Mouse (Mus musculus) 3T3-L1 (cell line): Measurements from ENCODE around the gene Pcp4l1.
"Not testable (repeated sequence)": the region's sequence is repeated elsewhere in the genome, so short reads cannot be mapped to it uniquely, and the experiment has no call there.

Experiments used
- DNase-seq: peaks from one replicate; pipeline ENCODE4 v3.0.0-alpha.2; 2015; ENCODE audit warnings: low read depth, low spot score

Pcp4l1 gene

DNA sequence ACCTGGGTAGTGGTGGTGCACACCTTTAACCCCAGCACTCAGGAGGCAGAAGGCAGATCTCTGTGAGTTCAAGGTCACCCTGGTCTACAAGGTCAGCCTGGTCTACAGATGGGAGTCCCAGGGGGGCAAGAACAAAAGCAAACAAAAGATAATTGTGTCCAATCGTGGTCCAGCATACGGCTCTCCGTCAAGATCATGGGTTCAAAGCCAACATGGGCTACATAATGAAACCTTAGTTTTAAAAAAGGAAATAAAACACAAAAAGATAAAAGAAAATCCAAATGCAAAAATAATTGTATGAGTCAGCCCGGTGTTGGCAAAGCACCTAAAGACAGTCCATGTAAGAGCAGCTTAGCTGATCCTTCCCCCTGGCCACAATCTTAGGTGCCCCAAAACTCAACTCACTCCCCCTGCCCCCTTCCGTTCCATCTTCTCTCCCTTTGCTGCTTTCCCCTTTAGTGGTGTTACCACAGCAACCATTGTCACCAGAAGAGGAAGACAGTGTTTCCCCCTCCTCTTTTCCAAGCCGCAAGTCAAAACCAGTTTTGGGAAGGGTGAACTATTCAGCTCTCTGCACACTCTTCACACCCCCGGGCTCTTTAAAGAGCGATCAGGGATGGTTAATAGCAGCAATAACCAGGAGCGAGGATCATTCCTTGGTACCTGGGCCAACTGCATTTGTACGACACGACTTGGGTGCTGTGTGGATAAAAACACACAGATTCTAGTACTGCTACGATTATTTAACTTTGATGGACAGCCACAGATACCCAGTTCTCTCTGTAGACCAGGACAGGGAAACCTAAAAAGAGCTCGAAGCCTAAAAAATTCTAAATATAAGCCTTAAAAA, 8.0 kb downstream of the Pcp4l1 start:
- no peak for DNase-seq

DNA sequence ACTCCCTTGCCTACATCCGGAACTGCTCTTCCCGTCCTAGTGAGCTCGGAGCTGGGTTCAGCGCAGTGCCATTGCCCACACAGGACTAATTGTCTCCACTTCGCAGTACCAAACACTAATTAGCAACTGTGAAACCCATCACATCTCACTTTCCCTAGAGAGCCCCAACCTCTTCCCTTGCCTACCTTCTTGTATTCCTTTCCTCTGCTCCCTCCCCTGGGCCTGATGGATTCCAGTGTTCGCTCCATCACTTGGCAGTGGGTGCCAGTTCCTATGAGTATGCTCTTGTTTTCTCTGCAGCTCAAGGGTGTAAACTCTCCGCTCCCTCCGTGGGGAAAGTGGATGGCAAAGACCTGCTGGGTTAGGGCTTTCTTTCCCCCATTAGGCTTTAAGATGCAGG, 10.4 kb downstream of the Pcp4l1 start:
- no peak for DNase-seq

DNA sequence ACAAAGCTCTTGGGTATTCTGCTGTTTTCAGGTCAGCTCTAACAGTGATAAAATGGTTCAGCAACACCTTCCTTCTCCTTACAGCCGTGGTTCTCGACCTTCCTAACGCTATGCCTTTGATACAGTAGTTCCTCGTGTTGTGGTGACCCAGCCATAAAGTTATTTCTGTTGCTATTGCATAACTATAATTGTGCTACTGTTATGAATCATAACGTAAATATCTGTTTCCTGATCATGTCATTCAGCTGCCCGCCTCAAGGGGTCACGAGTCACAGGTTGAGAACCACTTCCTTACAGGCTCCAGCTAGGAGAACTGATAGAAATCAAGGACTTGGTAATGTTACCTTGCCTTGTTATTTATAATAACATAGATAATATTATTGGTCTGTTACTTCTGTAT, 11.8 kb downstream of the Pcp4l1 start:
- peak; percentile 86 for DNase-seq

DNA sequence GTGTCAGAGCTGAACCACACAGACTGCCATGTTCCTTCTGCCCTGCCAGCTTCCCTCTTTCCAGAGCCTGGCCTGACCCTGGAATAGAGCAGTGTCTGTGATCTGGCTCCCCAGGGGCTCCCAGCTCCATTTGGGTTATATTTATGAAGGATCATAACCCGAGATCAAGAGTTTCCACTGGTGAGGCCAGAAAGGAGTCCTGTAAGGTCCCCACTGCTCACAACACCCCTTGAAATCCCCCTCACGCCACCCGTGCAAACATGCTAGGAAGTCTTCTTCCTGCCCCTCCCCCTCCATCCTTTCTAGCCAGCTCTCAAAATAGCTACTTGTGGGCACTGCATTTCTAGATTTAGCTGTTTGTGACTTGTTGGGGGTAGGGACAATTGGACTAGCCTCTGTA, 12.4 kb downstream of the Pcp4l1 start:
- no peak for DNase-seq

DNA sequence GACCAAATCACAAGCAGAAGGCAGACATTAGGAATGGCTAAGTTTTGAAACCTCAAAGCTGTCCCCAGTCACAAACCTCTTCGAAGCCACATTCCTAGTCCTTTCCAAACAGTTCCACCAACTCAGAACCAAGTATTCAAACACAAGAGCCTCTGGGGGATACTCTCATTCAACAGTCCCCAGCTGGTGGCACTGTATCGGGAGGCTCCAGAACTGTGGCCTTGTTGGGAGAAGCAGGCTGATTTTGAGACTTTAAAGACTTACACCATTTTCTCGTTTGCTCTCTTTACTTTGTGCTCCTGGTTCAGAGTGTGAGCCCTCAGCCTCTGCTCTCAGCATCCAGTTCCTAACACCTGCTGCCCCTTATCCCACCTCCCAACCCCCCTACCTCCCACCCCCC, 13.0 kb downstream of the Pcp4l1 start:
- DNase-seq, result no peak

DNA sequence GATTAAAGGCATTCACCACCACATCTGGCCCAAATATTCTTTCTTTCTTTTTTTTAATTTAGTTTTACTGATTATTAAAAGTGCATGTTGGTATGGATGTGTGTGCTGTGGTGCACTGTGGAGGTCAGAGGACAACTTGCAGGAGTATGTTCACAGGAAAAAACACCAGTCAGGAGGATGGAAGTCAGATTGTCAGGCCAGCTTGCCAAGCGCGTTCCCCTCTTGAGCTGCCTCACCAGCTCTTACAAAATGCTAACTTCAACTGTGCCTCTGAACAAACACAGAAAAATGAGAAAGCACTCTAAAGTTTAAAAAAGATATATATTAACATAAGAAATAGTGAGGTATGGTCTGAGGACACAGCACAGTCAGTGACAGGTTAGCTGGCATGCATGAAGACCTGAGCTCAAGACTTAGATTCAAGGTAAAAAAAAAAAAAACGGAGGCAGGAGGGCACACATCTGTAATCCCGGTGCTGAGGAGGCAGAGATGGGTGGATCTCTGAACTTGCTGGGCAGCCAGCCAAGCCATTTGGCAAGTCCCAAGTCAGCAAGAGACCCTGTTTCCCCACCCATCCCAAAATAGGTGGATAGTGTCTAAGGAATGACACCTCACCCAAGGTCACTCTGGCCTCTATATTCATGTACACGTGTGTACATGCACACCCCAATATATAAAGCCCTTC, 16.4 kb downstream of the Pcp4l1 start:
- no peak for DNase-seq

DNA sequence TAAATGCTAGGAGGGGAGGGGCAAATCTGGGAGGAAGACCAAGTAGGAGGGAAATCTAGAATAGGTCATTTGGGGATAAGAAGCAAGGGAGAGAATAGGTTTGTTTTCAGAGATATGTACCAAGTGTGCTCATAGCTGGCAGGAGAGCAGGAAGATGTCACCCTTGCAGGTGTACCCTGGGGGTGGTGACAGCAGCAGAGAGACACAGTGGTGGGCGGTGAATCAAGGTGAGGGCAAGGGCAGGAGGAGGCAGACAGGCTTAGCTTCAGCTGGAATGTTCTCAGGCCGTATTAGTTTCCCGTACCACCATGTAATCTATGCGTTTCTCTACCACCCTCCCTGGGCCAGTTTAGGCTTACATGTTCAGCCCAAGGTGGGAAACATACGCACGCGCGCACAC, 23.3 kb downstream of the Pcp4l1 start:
- no peak for DNase-seq

DNA sequence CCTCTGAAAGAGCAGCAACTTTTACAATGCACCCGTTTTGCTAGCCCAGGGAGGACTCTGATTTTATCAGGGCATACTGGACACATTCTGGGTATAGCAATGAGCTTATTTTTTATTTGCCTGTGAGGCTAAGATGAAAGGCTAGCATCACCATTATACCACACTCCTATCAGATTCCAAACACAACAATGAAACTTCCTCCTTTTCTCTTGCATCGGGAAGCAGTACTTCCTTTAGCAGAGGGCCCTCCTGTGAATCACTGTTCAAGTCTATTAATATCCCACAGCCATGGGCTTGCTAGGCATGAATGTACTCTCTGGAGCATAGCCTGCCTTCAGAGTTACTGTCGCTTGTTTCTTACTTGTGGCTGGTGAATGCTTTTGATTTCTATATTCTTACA, 24.9 kb downstream of the Pcp4l1 start:
- no peak for DNase-seq

DNA sequence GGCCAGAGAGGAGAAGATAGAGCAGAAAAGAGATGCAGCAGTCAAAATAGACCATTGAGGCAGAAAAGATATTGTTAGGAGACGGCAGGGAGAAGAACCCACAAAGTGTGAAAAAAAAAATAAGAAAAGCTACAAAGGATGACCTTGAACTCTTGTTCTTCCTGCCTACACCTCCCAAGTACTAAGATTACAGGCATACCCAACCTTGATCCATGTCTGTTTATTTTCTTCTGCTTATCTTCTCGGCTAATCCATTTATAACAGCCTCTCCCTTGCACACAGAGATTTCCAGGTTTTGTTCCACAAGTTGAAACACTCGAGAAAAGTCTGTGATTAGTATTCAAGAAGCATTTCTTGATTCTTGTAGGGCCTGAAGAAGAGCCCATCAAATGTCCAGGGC, 26.2 kb downstream of the Pcp4l1 start:
- DNase-seq, result no peak

DNA sequence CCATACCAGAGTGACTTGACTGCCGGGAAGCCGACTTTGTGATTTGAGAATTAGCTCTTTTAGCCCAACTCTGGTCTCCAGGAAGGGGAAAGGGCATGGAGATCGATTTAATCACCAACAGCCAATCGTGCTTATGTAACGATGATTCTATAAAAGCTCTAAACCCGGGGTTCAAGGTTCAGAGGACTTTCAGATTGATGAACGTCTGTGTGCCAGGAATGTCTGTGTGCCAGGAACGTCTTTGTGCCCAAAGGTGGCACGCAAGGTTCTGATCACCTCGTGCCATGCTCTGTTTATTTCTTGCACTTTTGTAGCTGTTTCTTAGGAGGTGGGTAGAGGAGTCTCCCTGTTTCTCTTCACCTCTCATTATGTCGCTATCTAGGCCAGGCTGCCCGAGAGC, 27.2 kb downstream of the Pcp4l1 start:
- no peak for DNase-seq

DNA sequence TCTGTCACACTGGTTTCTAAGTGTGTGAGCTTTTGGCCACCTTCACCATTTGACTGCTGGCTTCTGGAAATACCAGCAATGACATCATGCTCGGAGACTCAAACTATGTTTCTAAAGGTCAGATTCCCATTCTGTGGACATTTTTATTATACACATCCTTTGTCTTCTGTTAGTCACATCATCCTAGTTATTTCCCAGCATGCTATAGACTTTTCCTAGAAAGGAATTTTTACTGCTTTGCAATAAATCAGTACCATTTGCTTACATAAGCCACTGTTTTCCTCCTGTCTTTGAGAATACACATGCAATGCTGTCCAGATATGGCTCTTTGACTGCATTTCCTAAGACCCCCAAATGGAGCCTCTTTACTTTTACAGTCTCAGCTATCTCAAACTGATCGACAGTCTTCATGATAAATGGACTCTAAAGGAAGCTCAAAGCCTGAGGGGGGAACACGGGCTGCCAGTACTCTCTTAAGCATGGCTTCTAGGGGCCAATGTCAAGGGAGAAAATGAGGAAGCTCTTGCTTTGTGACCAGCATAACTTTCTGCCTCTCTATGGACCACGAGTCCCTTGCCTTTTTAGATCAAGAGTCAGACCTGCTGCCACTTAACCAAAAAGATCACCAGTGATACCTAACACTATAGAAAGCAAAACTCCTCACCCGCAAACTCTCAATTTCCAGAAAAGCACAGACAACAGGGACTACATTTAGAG, 30.3 kb downstream of the Pcp4l1 start:
- no peak for DNase-seq

DNA sequence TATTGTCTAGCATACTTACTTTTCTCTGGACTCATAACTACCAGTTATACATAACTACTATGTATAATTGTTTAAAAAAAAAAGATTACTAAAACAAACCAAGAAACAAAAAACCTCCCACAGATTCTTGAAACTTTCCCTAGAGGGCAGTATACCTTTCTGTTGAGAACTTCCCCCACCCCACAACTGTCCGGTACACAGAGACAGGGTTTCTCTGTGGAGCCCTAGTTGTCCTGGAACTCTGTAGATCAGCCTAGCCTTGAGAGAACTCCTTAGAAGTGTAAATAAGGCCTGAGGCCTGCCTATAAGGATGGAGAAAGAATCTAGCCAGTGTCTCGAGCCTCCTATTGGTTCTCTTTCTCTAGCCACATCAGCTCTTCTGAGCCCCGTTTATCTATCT, 31.8 kb downstream of the Pcp4l1 start:
- DNase-seq, result peak; percentile 22

DNA sequence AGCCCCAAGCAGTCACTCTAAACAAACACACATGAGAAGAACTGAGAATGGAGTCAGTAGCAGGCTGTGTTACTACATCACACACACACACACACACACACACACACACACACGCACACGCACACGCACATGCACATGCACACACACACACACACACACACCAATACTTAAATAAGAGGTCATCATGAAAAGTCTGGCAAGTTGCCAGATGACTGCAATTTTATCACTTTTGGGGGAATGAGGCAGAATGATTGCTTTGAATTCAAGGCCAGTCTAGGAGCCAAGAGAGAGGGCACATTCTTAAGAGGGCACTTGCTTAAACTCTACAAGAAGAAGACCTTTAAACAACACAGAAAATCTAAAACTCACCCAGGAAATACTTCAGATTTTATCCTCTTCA, 33.5 kb downstream of the Pcp4l1 start:
- DNase-seq, result no peak

DNA sequence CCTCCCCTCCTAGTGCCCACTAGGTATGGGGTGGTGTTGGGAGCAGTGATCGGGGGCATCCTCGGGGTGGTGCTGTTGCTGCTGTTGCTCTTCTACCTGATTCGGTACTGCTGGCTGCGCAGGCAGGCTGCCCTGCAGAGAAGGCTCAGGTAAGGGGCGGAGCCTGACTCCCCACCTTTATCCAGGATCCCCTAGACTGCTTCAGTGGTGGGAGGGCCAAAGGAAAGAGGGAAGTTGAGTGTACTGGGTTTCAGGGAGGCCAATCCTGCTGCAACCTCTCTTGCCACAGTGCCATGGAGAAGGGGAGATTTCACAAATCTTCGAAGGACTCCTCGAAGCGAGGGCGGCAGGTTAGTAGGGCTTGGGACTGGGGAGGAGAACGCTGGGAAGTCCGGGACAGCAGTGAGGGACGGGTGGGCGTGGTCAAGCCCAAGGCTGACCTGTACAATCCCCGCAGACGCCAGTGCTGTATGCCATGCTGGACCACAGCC, 36.5 kb downstream of the Pcp4l1 start:
- no peak for DNase-seq

DNA sequence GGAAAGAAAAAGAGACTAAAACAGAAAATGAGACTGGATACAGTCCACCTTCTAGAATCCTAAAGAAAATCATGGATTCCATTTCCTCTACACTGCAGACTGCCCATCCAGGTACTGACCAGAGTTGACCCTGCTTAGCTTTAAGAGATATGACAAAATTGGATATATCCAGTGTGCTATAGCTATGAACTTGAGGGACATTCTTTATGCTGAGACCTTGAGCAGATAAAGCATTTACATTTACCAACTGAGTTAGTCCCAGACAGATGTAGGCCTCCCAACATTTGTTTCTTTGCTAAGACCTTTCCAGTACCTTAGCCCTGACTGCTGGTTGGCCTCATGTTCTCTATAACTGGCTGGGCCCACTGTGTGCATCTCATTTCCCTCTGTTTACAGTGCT, 38.1 kb downstream of the Pcp4l1 start:
- DNase-seq, result no peak

DNA sequence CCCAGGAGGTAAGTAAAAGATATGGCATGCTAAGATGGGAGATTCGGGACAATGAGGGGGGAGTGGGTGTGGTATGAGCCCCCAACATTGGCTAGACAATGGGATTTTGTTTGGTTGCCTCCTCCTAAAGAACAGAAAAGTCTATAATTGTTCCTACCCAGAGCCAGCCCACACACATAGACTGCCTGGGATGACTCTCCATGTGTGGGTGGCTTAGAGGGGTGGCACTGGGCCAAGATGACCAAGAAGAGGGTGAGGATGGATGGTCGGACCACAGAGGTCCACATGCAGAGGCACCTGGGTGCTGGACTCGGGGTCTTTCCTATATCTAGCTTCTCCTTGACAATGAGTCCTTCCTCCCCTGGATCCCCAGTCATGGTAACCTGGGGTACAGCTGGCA, 39.4 kb downstream of the Pcp4l1 start:
- peak; percentile 20 for DNase-seq

DNA sequence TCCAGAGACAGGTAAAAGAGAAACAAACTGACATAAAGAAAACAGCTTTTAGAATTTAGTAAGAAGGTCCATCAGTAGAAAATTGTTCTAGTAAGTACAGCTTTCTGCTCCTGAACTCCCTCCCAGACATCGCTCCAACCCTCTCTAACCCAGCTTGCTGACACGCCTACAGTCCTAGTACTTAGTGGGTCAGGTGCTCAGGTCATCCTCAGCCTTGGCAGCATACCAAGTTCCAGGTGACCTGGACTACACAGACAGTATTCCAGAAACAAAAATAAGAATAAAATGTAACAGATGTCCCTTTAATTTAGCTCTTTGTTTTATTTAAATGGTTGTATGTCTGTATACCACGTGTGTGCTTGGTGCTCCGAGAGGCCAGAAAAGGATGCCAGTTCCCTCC, 44.1 kb downstream of the Pcp4l1 start:
- no peak for DNase-seq

DNA sequence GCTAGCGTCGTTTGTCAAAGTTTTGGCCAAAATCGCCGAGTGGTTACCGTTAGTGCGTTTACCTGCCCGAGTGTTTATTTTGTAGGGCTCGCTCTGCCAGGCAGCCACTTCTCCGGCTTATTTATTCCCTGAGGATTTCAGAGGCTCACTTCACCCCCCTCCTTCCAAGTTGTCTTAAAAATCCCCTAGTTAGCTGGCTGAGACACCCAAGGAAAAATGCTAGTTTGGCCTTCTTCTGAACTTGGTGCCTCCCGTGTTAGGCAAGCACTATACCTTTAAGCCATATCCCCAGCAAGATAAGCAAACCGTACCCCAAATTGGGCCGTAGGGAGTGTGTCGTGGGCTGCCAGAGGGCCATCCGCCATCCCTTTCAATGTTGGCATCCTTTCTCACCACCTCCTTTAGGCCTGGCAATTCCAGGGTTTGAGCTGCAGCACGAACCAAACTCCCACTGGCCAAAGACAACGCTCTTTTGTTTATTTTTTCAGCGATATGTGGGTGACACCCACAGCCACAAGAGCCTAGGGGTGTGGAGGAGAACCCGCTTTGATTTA, 45.2 kb downstream of the Pcp4l1 start:
- peak; percentile 52 for DNase-seq

DNA sequence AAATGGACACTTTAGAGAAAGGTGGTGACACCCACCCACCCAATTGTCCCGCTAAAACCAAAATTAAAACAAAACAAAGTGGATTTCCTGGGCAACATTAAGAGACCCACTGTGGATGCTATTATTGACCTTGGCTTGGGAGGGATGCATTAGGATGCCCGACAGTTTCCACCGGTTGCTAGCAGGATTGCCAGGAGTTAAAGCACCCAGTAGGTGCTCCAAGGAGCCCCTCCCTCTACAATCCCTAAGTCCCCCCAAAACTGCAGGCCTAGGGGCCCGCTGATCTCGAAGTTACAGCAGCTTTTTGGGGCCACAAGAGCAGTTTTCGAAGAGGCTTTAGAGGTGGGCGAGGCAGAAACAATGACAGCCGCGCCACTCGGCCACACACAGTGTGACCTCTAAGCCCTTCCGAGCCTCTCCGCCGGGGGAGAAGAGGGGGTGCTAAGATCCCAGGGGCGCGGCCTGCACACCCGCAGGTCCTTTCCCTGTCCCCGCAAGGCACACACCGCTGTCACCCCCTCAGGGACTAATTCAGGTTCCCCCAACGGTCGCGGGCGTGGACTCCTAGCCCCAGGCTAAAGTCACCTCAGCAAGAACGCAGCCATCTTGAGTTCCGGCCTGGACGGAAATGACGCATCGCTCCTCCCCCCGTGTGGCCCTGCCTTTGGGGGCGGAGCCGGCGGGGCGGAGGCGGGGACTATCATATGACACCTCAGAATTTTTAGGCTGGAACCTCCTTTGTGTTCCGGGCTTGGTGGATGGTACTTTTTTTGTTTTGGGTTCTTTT, 45.9 kb downstream of the Pcp4l1 start, which contains the start of the genes Sdhc and Mpz:
Gene Sdhc (minus strand): TSS at position 630 of the 787 bp plus-strand sequence.
Gene Mpz (plus strand): TSS at position 738 of the 787 bp plus-strand sequence.
- DNase-seq, result peak; percentile 95

DNA sequence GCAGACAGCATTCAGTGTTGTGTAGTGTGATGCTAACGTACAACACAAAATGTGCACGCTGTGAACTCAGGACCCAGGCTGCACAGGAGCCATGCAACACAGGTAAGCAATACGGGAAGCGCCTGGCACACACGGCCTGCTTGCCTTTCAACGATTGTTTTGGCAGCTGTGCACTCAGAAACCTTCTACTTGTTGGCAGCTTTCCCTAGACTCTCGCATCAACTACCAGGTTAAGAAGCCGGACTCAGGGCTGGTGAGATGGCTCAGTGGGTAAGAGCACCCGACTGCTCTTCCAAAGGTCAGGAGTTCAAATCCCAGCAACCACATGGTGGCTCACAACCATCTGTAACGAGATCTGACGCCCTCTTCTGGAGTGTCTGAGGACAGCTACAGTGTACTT, 53.1 kb downstream of the Pcp4l1 start:
- not testable (repeated sequence) for DNase-seq
